Mouse (Mus musculus) small intestine, adult 2 months (tissue): ENCODE results near the gene Cntnap5b.

Source experiments
- CTCF ChIP-seq: fragments of 200-500 bp; IDR thresholded peaks from 2 replicates; pipeline ENCODE4 v1.5.1; 2012; ENCODE audit warnings: low read depth, mild to moderate bottlenecking, control low read depth, inconsistent platforms, low read length, moderate library complexity, mixed read lengths; ENCODE audit not compliant: insufficient replicate concordance, insufficient read length; ENCODE audit errors: extremely low read depth
- POLR2A ChIP-seq: fragments of 200-500 bp; IDR thresholded peaks from 2 replicates; pipeline ENCODE4 v1.6.1; 2012; ENCODE audit warnings: low read depth, mild to moderate bottlenecking, control low read depth, inconsistent platforms, low read length, moderate library complexity

DNA sequence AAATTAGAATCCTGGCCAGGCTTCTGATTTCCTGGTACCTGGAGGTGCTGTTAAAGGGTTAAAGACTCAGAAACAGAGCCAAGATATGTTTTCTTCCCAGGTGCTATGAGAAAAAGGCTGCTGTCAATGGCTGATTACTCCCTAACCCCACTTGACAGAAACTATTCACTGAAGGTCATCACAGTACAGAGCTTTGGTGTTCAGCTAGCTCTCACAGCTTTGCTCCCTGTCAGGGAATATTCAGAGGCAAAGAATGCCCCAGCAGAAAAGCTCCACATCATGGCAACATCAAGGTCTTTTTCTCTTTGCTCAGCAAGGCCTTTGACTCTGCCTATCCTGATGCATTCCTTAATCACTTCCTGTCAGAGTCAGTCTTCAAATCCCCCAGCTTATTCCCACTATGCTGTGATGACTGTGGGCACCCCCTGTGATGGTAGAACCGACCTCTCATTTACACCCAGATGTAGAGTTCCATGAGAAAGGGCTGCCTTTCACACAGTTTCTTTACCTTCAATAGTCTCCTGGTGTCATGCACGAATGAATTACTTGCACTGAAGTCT is 186.9 kb downstream of the Cntnap5b start:
- TF ChIP-seq POLR2A: no peak
- no peak for TF ChIP-seq CTCF
